Mouse (Mus musculus): ENCODE measurements at regions not wholly inside any gene's neighbourhood (a gene's known extent, or its start where the extent isn't known, plus 50 kb on each side); places are given as distances from the start of the nearest gene placed in this dataset.
A peak's percentile ranks its signal among the peaks of the same experiment; 100 is the strongest.

DNA sequence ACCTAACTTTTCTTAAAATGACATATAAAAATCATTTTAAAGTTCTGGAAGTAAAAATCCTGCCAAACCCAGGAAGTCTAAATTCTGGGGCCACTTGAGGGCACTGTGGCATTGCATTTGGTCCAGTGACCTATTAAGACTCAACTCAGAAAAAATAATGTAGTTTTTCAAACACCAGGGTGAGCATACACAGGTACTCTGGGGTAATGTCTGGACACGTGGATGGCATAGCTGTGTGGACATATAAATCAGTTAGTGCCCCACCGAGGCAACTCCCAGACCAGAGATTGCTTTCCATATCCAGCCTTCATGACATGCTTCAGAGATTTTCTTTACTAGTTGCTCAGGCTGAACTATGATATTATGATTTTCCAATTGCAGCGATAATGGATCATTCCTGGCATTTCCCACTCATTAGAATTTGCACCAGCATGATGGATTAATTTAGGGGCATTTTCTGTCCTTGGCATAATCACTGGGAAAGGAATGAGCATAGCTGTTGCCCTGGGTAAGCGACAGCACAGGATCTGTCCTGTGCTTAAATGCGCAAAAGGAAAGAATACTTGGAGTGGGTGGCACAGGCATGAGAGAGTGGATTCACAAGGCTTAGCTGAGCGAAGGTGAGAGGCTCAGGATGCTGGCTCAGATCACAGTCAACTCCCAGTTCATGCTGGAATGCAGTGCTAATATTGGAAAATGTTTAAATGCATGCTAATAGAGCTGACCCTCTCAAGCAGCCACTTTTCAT is 1526.6 kb upstream of the Cdh8 start:
- DNase-seq = peak in 1 of 2 experiments; percentile 1

DNA sequence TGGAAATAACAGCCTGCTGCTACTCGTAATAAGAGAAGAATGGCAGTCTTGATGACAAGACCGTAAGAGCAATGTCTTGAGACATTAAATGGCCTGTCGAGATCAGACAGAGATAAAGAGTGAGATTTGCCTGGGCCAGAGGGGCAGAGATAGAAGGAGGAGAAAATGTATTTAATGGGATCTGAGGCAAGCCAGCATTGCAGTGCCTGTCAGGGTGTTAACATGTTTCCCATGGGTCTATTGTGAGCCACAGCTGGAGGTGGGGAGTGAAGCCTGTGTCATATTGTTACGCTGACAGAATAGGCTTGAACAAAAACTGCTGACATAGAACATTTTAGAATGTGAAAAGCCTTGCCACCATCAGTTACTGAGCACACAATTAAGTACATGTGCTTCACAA is 1523.3 kb upstream of the Cdh8 start:
- no peak for DNase-seq

DNA sequence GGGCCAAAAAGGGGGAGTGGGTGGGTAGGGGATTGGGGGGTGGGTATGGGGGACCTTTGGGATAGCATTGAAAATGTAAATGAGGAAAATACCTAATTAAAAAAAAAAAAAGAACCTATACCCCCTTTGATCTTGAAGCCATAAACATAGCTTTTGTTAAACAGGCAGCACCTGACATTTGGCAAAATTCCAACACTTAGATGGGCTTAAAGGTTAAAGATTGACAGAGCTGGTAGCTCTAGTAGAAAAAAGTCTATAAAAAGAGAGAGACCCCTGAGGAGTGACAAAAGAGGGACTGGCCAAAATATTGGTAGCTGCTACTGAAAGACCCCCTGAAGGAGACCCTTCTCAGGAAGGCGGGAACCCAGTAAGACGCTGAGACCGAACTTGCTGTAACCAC is 1474.0 kb upstream of the Cdh8 start:
- DNase-seq = no peak

DNA sequence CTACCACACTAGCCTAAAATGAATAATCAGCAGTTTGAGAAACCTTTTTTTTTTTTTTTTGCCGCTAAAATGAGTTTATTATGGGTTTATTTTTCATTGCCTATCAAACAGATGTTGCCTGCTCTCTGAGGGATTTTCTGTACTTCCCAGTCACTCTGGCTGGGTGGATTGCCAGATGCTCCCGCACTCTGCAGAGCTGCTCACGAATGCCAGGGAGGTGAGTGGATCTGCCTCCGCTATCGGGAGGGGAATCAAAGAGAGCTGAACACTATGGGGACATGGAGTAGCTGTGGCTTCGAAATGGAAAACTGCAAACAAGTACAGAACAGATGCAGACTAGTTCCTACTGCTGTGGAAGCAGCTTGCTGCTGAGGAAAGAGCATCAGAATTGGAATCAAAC is 1449.4 kb upstream of the Cdh8 start:
- DNase-seq = no peak

DNA sequence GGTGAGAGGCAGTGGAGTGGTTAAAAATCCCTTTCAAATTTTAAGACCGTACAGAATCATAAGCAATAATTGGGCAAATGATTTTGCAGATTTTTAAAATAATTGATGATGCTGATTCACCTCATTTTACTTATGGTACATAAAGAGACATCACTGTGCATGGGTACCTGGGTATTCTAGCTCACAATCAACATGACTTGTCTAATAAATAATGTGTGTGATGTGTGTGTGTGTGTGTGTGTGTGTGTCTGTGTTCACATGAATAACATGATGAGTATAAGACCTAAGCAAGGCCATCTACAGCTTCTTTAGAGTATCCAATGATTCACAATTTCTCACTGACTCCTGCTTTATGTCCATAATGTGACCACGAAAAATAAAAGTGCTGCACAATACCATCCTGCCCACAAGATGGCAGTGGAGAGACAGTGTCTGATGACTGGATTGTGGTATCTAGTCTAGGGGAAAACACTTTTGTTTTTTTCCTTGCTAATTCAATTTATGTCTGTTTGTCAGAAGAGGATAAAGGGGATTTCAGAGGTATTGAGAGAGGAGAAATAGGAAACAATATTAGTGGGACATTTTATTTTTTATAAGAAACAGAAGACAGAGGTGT is 1434.7 kb upstream of the Cdh8 start:
- DNase-seq = peak; percentile 1 to 34

Data from kidney, postnatal 36 days (tissue).